Mouse (Mus musculus) stomach, embryonic 16.5 days (tissue): ENCODE data around the gene Cntf. TPM values are rescaled to one million over a fixed set of nuclear protein-coding genes. Genes with fewer than 3 reads are reported as not detected.
"Not testable (repeated sequence)": the region's sequence is repeated elsewhere in the genome, so short reads cannot be mapped to it uniquely, and the experiment has no call there.

Source experiments
- ATAC-seq: fragments of 200-750 bp; cut with Nextera tagmentation; 2 replicates; pipeline ENCODE4 v1.8.0; 2017; ENCODE audit warnings: moderate number of reproducible peaks, moderate TSS enrichment; ENCODE audit not compliant: insufficient read depth, low FRiP score
- H3K27ac ChIP-seq: fragments of 300-500 bp; sonication (generic); 2 replicates; pipeline ENCODE4 v1.5.1; 2014; ENCODE audit warnings: low read length
- H3K27me3 ChIP-seq: fragments of 300-500 bp; sonication (generic); 2 replicates; pipeline ENCODE4 v1.6.1; 2014; ENCODE audit warnings: low read length, control low read depth, mixed read lengths; ENCODE audit not compliant: control insufficient read depth, insufficient read depth
- H3K36me3 ChIP-seq: fragments of 300-500 bp; sonication (generic); 2 replicates; pipeline ENCODE4 v1.6.1; 2014; ENCODE audit warnings: low read length; ENCODE audit not compliant: control insufficient read depth, insufficient read depth
- H3K4me1 ChIP-seq: fragments of 300-500 bp; sonication (generic); 2 replicates; pipeline ENCODE4 v1.6.1; 2014; ENCODE audit warnings: low read length, control low read depth, mixed read lengths; ENCODE audit not compliant: control insufficient read depth, insufficient read depth
- H3K4me2 ChIP-seq: fragments of 300-500 bp; sonication (generic); 2 replicates; pipeline ENCODE4 v1.6.1; 2014; ENCODE audit warnings: low read depth, low read length, mixed read lengths
- H3K4me3 ChIP-seq: fragments of 300-500 bp; sonication (generic); replicated peaks from 2 replicates; pipeline ENCODE4 v1.5.1; 2014; ENCODE audit warnings: mild to moderate bottlenecking, low read length
- H3K9ac ChIP-seq: fragments of 300-500 bp; sonication (generic); 2 replicates; pipeline ENCODE4 v1.6.1; 2014; ENCODE audit warnings: low read length
- H3K9me3 ChIP-seq: fragments of 300-500 bp; sonication (generic); replicated peaks from 2 replicates; pipeline ENCODE4 v1.6.1; 2016; ENCODE audit warnings: low read length, control low read depth; ENCODE audit not compliant: control insufficient read depth
- WGBS: fragments of 180-500 bp; shearing (Covaris S2); extraction: QIAGEN DNeasy Blood & Tissue Kit; methylation state at CpG from one replicate; pipeline ENCODE4 v1.1.7; 2014; 5-methylcytosine and 5-hydroxymethylcytosine counted together
- polyA plus RNA-seq: library from polyadenylated mRNA; unstranded; fragments of >200 nt; fragmentation: Nextera tagmentation; extraction: Ambion mirVana; gene quantifications from 2 replicates; pipeline ENCODE4 v1.2.1, GENCODE M21; 2015

The Cntf gene
- polyA plus RNA-seq, 1 experiment from 2014 or later = 0.99 TPM

DNA sequence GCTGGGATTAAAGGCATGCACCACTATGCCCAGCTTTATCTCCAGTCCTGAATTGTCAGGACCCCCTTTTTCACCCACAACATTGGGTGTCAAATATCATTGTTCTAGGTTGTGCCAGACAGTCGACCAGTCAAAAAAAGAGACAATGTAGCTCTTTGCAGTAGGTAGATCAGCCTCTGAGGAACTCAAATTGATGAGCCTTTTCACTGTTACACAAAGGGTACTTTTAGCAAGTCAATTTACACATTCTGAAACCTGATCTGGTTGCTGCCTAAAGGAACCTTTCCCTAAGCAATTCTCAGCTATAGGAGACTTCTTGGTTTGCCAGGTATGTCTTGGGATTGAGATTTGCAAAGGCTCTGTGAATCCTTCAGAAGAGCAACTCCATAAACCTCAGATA lies 34.4 kb downstream of the Cntf start:
- Histone ChIP-seq H3K9ac (no peak overlapping the region), H3K27ac (no peak overlapping the region), H3K4me2 (no peak overlapping the region), H3K4me3 (no peak overlapping the region), H3K27me3 (no peaks in the 10 kb centered on the region), H3K36me3 (no peaks in the 10 kb centered on the region), H3K4me1 (no peaks in the 10 kb centered on the region), H3K9me3 (no peaks in the 10 kb centered on the region)
- WGBS = 69% methylated on average over 1 of the region's 1 CpGs
- ATAC-seq = no peak

- Histone ChIP-seq H3K36me3 (no peaks in the 10 kb centered on the region), H3K27ac (no peak overlapping the region), H3K27me3 (no peaks in the 10 kb centered on the region), H3K9ac (no peak overlapping the region), H3K4me1 (no peaks in the 10 kb centered on the region), H3K4me2 (no peak overlapping the region), H3K4me3 (no peak overlapping the region), H3K9me3 (no peaks in the 10 kb centered on the region)
- ATAC-seq = no peak
- WGBS = 77% methylated on average over 1 of the region's 1 CpGs
Observed at GRCm38 (mm10) chr19:12725851-12726250, 39.6 kb downstream of the Cntf start.

DNA sequence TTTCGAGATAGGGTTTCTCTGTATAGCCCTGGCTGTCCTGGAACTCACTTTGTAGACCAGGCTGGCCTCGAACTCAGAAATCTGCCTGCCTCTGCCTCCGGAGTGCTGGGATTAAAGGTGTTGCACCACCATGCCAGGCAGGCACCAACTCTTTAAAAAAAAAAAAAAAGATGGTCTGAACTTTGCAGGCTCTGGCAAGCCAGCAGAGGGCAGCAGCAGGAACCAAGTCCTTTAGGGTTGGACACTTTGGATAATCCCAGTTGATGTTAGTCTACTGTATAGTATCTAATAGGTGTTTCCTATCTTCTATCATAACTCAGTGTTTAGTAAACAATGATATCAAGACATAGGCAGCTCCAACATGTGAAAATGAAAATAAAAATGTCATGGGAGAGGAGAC lies 43.1 kb downstream of the Cntf start:
- Histone ChIP-seq H3K36me3 (no peaks in the 10 kb centered on the region), H3K27me3 (no peaks in the 10 kb centered on the region), H3K27ac (no peak overlapping the region), H3K4me3 (no peak overlapping the region), H3K9me3 (no peaks in the 10 kb centered on the region), H3K9ac (no peak overlapping the region), H3K4me2 (no peak overlapping the region), H3K4me1 (no peaks in the 10 kb centered on the region)
- no peak for ATAC-seq
- 84% methylated on average over 2 of the region's 3 CpGs for WGBS

DNA sequence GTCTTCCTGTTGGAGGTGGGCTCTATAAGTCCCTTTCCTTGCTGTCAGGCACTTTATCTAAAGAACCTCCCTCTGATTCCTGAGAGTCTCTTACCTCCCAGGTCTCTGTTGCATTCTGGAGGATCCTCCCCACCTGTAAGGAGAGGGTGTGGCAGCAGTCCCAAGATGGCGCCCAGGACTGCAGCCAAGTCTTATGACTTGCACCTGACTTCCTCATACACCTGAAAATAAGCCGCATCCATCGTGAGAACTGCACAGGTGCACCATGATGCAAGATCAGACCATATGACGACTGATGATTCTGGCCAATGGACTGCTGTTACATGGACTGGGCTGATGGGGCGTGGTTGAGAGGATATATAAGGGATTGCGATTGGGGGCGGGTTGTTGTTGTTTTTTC lies 43.8 kb downstream of the Cntf start:
- H3K4me1 ChIP-seq, H3K9ac ChIP-seq, H3K9me3 ChIP-seq, H3K27ac ChIP-seq, H3K4me3 ChIP-seq, H3K36me3 ChIP-seq, ATAC-seq, H3K27me3 ChIP-seq, H3K4me2 ChIP-seq: not testable (repeated sequence)
- 88% methylated on average over 7 of the region's 7 CpGs for WGBS

DNA sequence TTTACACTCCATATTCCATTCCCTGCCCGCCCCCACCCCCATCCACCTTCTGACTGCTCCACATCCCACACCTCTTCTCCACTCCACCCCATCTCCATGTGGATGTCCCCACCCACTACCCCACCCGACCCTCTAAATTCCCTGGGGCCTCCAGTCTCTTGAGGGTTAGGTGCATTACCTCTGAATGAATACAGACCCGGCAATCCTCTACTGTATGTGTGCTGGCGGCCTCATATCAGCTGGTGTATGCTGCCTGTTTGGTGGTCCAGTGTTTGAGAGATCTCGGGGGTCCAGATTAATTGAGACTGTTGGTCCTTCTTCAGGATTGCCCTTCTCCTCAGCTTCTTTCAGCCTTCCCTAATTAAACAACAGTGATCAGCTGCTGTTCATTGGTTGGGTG lies 44.5 kb downstream of the Cntf start:
- H3K4me1 ChIP-seq, H3K27ac ChIP-seq, H3K27me3 ChIP-seq, H3K36me3 ChIP-seq, H3K9ac ChIP-seq, H3K9me3 ChIP-seq, ATAC-seq, H3K4me2 ChIP-seq, H3K4me3 ChIP-seq: not testable (repeated sequence)
- 88% methylated on average over 5 of the region's 5 CpGs for WGBS

GRCm38 (mm10) chr19:12720463-12720862 lies 45.0 kb downstream of the Cntf start:
- Histone ChIP-seq H3K27me3 (no peaks in the 10 kb centered on the region), H3K9ac (no peak overlapping the region), H3K4me3 (no peak overlapping the region), H3K4me2 (no peak overlapping the region), H3K4me1 (no peaks in the 10 kb centered on the region), H3K36me3 (no peaks in the 10 kb centered on the region), H3K9me3 (no peaks in the 10 kb centered on the region), H3K27ac (no peak overlapping the region)
- WGBS = 65% methylated on average over 2 of the region's 2 CpGs
- ATAC-seq = no peak

DNA sequence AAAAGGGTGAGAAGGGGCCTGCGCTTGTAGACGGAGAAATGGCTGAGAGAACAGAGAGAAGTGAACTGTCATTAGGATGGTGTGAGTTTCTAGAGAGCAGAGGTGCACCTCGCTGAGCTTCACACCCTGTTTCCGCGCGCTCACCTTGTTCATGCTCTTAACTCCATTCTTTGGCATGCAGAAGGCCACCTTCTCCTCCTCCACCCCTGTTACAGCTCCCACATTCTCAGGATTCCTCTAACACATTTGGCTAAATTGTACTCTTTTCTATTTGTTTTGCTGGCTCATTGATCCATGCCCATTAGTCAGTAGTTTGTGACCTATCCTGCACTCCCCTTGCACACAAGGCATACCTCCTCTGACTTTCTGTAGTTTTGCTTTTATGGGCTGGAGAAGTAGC lies 46.2 kb downstream of the Cntf start:
- Histone ChIP-seq H3K4me1 (no peaks in the 10 kb centered on the region), H3K36me3 (no peaks in the 10 kb centered on the region), H3K4me2 (no peak overlapping the region), H3K27ac (no peak overlapping the region), H3K9me3 (no peaks in the 10 kb centered on the region), H3K27me3 (no peaks in the 10 kb centered on the region), H3K4me3 (no peak overlapping the region), H3K9ac (no peak overlapping the region)
- 66% methylated on average over 6 of the region's 6 CpGs for WGBS
- ATAC-seq = no peak

Other genes starting within 250 kb of the Cntf start
- 21.1 and 23.5 TPM in 2 replicates for gene Fam111a, start 219.9 kb downstream of the Cntf start, polyA plus RNA-seq
- 0.70 and 1.0 TPM in 2 replicates for gene Gm4952, start 165.7 kb downstream of the Cntf start, polyA plus RNA-seq
- gene Glyat, start 132.3 kb downstream of the Cntf start, polyA plus RNA-seq = 0.05 TPM in 1 of 2 replicates, not detected in the other
- gene Olfr1442, start 95.2 kb downstream of the Cntf start, polyA plus RNA-seq = not detected in 2 replicates
- gene Olfr1443, start 87.5 kb downstream of the Cntf start, polyA plus RNA-seq = not detected in 2 replicates
- gene Keg1, start 69.8 kb downstream of the Cntf start, polyA plus RNA-seq = 0.45 and 0.76 TPM in 2 replicates
- 9.9 and 11.3 TPM in 2 replicates for gene Zfp91, start 30.5 kb upstream of the Cntf start, polyA plus RNA-seq
- 1.4 and 2.8 TPM in 2 replicates for gene Lpxn, start 30.6 kb upstream of the Cntf start, polyA plus RNA-seq
- gene Gm5244, start 81.0 kb upstream of the Cntf start, polyA plus RNA-seq = not detected in 2 replicates
- gene Olfr1444, start 91.7 kb upstream of the Cntf start, polyA plus RNA-seq = not detected in 2 replicates
- gene Olfr1445, start 118.2 kb upstream of the Cntf start, polyA plus RNA-seq = not detected in 2 replicates
- not detected in 2 replicates for gene Olfr1446, start 127.9 kb upstream of the Cntf start, polyA plus RNA-seq
- gene Olfr1447, start 138.1 kb upstream of the Cntf start, polyA plus RNA-seq = not detected in 2 replicates
- gene Olfr1448, start 158.8 kb upstream of the Cntf start, polyA plus RNA-seq = not detected in 2 replicates
- gene Olfr1449, start 165.2 kb upstream of the Cntf start, polyA plus RNA-seq = not detected in 2 replicates
- not detected in 2 replicates for gene Olfr1450, start 184.6 kb upstream of the Cntf start, polyA plus RNA-seq
- gene Olfr1451, start 229.4 kb upstream of the Cntf start, polyA plus RNA-seq = not detected in 2 replicates